Mouse (Mus musculus): ENCODE results near the gene Svs3a. TPM values are rescaled to one million over a fixed set of nuclear protein-coding genes. Genes with fewer than 3 reads are reported as not detected.

The Svs3a gene
- polyA plus RNA-seq (2014; fragmentation: Illumina TruSeq; extraction: RNeasy Lipid Tissue Mini Kit (QIAGEN cat#74804); ENCODE audit: low read depth, low replicate concordance) = not detected

DNA sequence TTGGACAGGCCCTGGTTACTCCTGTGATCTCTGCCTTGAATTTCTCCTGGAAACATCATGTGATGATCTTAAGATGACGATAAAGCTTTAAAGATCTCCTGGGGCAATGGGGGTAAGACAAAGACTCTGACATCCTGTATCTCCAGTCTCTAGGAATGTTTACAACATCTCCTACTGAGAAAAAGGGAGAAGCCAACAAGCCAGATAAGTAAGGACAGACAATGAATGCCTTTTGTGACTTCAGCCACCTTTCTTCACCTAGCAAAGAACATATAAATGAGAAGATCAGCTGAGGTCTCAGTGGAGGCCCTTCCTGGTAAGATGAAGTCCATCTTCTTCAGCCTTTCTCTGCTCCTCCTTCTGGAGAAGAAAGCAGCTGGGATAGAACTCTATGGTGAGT is at the start of gene Svs3a:
Gene Svs3a (plus strand): TSS at position 301 of the 400 bp plus-strand sequence.

DNA sequence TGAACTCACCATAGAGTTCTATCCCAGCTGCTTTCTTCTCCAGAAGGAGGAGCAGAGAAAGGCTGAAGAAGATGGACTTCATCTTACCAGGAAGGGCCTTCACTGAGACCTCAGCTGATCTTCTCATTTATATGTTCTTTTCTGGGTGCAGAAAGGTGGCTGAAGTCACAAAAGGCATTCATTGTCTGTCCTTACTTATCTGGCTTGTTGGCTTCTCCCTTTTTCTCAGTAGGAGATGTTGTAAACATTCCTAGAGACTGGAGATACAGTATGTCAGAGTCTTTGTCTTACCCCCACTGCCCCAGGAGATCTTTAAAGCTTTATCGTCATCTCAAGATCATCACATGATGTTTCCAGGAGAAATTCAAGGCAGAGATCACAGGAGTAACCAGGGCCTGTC is 32.5 kb upstream of the Svs3a start, which contains the start of gene Svs3b:
Gene Svs3b (minus strand): TSS at position 101 of the 400 bp plus-strand sequence.

DNA sequence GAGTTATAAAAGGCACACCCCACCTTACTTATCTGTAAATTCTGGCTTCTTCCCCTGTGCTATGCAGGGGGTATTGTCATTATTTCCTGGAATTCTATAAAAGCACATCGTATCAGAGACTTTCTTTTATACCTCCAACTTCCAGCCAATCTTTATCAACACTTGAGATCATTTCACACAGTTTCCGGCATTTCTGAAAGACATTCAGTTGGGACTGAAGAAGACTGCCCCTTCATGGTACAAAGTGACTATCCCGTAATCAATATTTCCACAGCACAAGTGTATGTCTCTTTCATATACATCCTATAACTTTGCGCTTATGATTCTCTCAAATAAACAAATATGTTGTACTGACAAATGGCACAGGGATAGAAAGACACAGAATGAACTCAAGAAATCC is 10.7 kb upstream of the Svs3a start, which contains the start of gene Svs4:
Gene Svs4 (minus strand): TSS at position 101 of the 400 bp plus-strand sequence.

DNA sequence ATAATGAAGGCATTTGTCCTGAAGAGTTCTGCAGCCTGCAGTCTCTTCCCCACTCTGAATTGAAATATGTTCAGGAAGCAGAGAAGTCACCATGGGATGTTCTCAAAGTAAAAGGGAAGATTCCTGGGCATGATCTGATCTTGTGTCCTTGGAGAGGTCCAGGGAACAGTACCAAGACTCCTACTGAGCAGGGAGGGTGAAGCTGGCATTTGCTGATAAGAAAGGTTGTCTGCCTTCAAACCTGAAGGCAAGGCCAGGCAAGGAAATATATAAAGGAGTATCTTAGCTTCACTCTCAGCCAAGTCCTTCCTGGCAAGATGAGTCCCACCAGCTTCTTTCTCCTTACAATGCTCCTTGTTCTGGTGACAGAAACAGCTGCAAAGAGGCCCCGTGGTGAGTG is 27.4 kb downstream of the Svs3a start, which contains the start of gene Svs6:
Gene Svs6 (plus strand): TSS at position 301 of the 400 bp plus-strand sequence.

DNA sequence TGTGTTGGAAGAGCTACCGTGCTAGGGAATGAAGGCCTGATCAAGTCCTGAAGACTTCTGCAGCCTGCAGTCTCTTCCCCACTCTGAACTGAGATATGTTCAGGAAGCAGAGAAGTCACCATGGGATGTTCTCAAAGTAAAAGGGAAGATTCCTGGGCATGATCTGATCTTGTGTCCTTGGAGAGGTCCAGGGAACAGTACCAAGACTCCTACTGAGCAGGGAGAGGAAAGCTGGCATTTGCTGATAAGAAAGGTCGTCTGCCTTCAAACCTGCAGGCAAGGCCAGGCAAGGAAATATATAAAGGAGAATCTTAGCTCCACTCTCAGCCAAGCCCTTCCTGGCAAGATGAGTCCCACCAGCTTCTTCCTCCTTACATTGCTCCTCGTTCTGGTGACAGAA is 43.4 kb downstream of the Svs3a start, which contains the start of gene Svs5:
Gene Svs5 (plus strand): TSS at position 301 of the 400 bp plus-strand sequence.

Other genes with a start within 250 kb of the Svs3a start
- gene Stk4, start 218.9 kb upstream of the Svs3a start, polyA plus RNA-seq (2014; fragmentation: Illumina TruSeq; extraction: RNeasy Lipid Tissue Mini Kit (QIAGEN cat#74804); ENCODE audit: low read depth, low replicate concordance) = 53.7 TPM
- 8.0 TPM for gene Tomm34, start 218.1 kb upstream of the Svs3a start, polyA plus RNA-seq (2014; fragmentation: Illumina TruSeq; extraction: RNeasy Lipid Tissue Mini Kit (QIAGEN cat#74804); ENCODE audit: low read depth, low replicate concordance)
- not detected for gene Kcns1, start 118.2 kb upstream of the Svs3a start, polyA plus RNA-seq (2014; fragmentation: Illumina TruSeq; extraction: RNeasy Lipid Tissue Mini Kit (QIAGEN cat#74804); ENCODE audit: low read depth, low replicate concordance)
- gene Wfdc5, start 106.5 kb upstream of the Svs3a start, polyA plus RNA-seq (2014; fragmentation: Illumina TruSeq; extraction: RNeasy Lipid Tissue Mini Kit (QIAGEN cat#74804); ENCODE audit: low read depth, low replicate concordance) = not detected
- gene Wfdc12, start 98.7 kb upstream of the Svs3a start, polyA plus RNA-seq (2014; fragmentation: Illumina TruSeq; extraction: RNeasy Lipid Tissue Mini Kit (QIAGEN cat#74804); ENCODE audit: low read depth, low replicate concordance) = not detected
- not detected for gene Wfdc15a, start 89.1 kb upstream of the Svs3a start, polyA plus RNA-seq (2014; fragmentation: Illumina TruSeq; extraction: RNeasy Lipid Tissue Mini Kit (QIAGEN cat#74804); ENCODE audit: low read depth, low replicate concordance)
- gene Wfdc15b, start 67.6 kb upstream of the Svs3a start, polyA plus RNA-seq (2014; fragmentation: Illumina TruSeq; extraction: RNeasy Lipid Tissue Mini Kit (QIAGEN cat#74804); ENCODE audit: low read depth, low replicate concordance) = 155 TPM
- not detected for gene Svs2, start 50.8 kb upstream of the Svs3a start, polyA plus RNA-seq (2014; fragmentation: Illumina TruSeq; extraction: RNeasy Lipid Tissue Mini Kit (QIAGEN cat#74804); ENCODE audit: low read depth, low replicate concordance)
- gene Svs3b, start 32.6 kb upstream of the Svs3a start, polyA plus RNA-seq (2014; fragmentation: Illumina TruSeq; extraction: RNeasy Lipid Tissue Mini Kit (QIAGEN cat#74804); ENCODE audit: low read depth, low replicate concordance) = not detected
- not detected for gene Svs4, start 10.8 kb upstream of the Svs3a start, polyA plus RNA-seq (2014; fragmentation: Illumina TruSeq; extraction: RNeasy Lipid Tissue Mini Kit (QIAGEN cat#74804); ENCODE audit: low read depth, low replicate concordance)
- not detected for gene Svs6, start 27.5 kb downstream of the Svs3a start, polyA plus RNA-seq (2014; fragmentation: Illumina TruSeq; extraction: RNeasy Lipid Tissue Mini Kit (QIAGEN cat#74804); ENCODE audit: low read depth, low replicate concordance)
- not detected for gene Svs5, start 43.5 kb downstream of the Svs3a start, polyA plus RNA-seq (2014; fragmentation: Illumina TruSeq; extraction: RNeasy Lipid Tissue Mini Kit (QIAGEN cat#74804); ENCODE audit: low read depth, low replicate concordance)
- gene Slpi, start 99.8 kb downstream of the Svs3a start, polyA plus RNA-seq (2014; fragmentation: Illumina TruSeq; extraction: RNeasy Lipid Tissue Mini Kit (QIAGEN cat#74804); ENCODE audit: low read depth, low replicate concordance) = not detected
- gene Rbpjl, start 113.9 kb downstream of the Svs3a start, polyA plus RNA-seq (2014; fragmentation: Illumina TruSeq; extraction: RNeasy Lipid Tissue Mini Kit (QIAGEN cat#74804); ENCODE audit: low read depth, low replicate concordance) = not detected
- gene Matn4, start 115.9 kb downstream of the Svs3a start, polyA plus RNA-seq (2014; fragmentation: Illumina TruSeq; extraction: RNeasy Lipid Tissue Mini Kit (QIAGEN cat#74804); ENCODE audit: low read depth, low replicate concordance) = 0.16 TPM
- 266 TPM for gene Sdc4, start 154.6 kb downstream of the Svs3a start, polyA plus RNA-seq (2014; fragmentation: Illumina TruSeq; extraction: RNeasy Lipid Tissue Mini Kit (QIAGEN cat#74804); ENCODE audit: low read depth, low replicate concordance)
- gene Sys1, start 167.7 kb downstream of the Svs3a start, polyA plus RNA-seq (2014; fragmentation: Illumina TruSeq; extraction: RNeasy Lipid Tissue Mini Kit (QIAGEN cat#74804); ENCODE audit: low read depth, low replicate concordance) = 10.3 TPM
- not detected for gene Gm20458, start 171.7 kb downstream of the Svs3a start, polyA plus RNA-seq (2014; fragmentation: Illumina TruSeq; extraction: RNeasy Lipid Tissue Mini Kit (QIAGEN cat#74804); ENCODE audit: low read depth, low replicate concordance)
- not detected for gene Trp53tg5, start 184.5 kb downstream of the Svs3a start, polyA plus RNA-seq (2014; fragmentation: Illumina TruSeq; extraction: RNeasy Lipid Tissue Mini Kit (QIAGEN cat#74804); ENCODE audit: low read depth, low replicate concordance)
- 3.8 TPM for gene Dbndd2, start 196.8 kb downstream of the Svs3a start, polyA plus RNA-seq (2014; fragmentation: Illumina TruSeq; extraction: RNeasy Lipid Tissue Mini Kit (QIAGEN cat#74804); ENCODE audit: low read depth, low replicate concordance)
- gene Pigt, start 208.3 kb downstream of the Svs3a start, polyA plus RNA-seq (2014; fragmentation: Illumina TruSeq; extraction: RNeasy Lipid Tissue Mini Kit (QIAGEN cat#74804); ENCODE audit: low read depth, low replicate concordance) = 5.5 TPM

Data from kidney, adult 10 weeks (tissue).